Mouse (Mus musculus) T-helper 17 cell (primary cell): ENCODE data around the gene Gm8165.

Experiments
- in situ Hi-C, 2 experiments: fragments of 300-600 bp; cut with MboI, MseI; formaldehyde crosslinking; loops; 1 replicate in 1 of 2; 2 replicates in 1 of 2; pipeline ENCODE4 v1.15.1; 2025; ENCODE audit warnings: high pct_unique_total_duplicates in 2 of 2

Gene Gm8165

DNA sequence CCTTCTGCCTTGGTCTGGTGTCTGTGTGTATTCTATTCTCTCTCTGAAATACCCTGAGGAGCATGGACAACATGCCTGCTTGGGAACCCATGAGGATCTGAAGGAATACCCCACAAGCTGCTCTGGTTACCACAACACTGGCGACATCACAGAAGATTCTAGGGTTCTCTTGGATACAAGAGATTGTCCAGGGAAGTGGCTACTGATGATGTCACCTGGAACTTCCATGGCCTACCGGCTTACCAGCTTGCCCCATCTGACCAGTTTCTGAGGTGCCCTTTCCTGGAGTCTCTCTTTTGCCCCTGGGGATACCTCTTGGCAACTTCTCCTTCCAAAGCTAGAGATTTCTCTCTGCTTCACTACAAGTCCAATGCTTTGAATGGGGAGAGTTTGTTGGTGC lies at the start of gene Gm8165:
Gene Gm8165, minus strand, starts transcription at position 101 of the 400 bp plus-strand sequence.
- in situ Hi-C loops: loop anchor here in 1 of 2 experiments (10.0 to 25.0 kb wide), 3 partner anchors 115 to 1415 kb away; partner anchors contain the start of genes Gm17026 and Gm8232

GRCm38 (mm10) chr14:43697621-43698020 lies 20.6 kb upstream of the Gm8165 start, which contains the start of gene Gm7324:
Gene Gm7324, plus strand, starts transcription at chr14:43697828.
- in situ Hi-C loops: loop anchor here in 1 of 2 experiments (25.0 kb wide), 2 partner anchors 135 to 1435 kb away; partner anchors contain the start of gene Gm17026
